Mouse (Mus musculus): ENCODE measurements around the gene Cga. TPM values are rescaled to one million over a fixed set of nuclear protein-coding genes. Genes with fewer than 3 reads are reported as not detected.
"Not testable (repeated sequence)": the region's sequence is repeated elsewhere in the genome, so short reads cannot be mapped to it uniquely, and the experiment has no call there.

The Cga gene
- total RNA-seq, 2 experiments from 2014 or later, result not detected

DNA sequence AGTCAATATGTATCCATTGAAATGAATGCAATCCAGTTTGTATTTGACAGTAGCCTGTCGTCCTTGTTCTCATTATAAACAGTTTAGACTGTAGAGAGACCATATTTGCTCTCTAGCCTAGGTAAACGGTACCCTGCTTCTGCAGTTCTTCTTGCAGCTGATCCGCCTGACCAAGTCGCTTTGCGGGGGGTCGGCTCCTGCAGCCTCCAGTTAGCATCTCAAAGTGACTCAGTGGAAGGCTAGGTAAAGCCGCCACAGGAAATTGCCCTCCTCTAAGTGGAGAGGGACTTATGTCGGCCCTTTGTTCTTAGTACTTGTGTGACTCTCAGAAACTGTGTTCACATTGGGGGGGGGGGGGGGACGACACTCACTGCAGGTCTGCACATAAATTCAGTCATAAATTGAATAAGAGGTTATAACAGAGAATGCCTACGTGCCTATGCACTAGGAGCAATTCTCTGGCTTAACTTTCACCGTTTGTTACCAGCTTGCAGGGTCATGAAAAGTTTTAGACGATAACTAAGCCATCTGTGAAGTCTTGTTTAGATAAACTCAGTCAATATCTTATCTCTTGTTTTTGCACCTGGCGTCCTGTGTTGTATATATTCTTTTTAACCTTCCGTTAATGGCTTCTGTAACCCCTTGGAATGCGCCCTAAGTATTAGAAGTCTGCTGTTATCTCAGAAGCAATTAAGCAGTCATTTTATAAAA, 4.3 kb upstream of the Cga start:
- no peak for DNase-seq (ENCODE audit: low spot score in 2 of 2)

DNA sequence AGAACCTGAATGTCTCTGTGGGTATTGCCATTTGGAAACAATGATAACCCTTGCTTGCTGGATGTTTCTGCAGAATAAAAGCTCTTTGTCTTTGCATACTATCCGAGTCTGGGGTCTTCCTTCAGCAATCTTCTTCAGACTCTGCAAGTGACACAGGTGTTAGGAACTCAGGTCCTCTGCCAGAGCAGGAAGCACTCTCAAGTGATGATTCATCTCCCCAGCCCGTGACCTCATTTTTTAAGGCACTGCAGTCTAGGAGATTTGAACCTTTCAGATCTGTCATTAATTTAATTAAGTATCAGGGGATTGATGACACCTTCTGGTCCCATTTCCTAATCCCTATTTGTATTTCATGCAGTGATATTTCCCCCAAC, 3.8 kb upstream of the Cga start:
- DNase-seq (ENCODE audit: low spot score in 2 of 2), result no peak

- DNase-seq (ENCODE audit: low spot score in 2 of 2), result no peak
Observed at GRCm38 (mm10) chr4:34898497-34898896, 4.9 kb downstream of the Cga start.

DNA sequence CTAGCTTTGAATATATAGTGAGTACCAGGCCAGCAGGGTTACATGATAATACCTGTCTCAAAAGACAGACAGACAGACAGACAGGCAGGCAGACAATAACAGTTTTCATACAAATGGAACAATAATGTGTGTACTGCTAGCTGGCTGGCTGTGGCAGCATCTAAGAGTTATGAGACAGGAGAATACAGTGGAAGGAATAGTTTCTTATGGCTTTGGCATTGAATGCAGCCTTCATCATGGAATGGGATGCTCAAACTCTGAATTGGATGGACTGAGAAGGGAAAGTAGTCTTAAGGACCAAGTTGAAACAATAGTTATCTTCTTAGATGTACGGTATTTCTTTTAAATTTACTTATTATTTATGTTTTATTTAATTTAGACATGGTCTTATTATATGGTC, 5.7 kb downstream of the Cga start:
- no peak for DNase-seq (ENCODE audit: low spot score in 2 of 2)

DNA sequence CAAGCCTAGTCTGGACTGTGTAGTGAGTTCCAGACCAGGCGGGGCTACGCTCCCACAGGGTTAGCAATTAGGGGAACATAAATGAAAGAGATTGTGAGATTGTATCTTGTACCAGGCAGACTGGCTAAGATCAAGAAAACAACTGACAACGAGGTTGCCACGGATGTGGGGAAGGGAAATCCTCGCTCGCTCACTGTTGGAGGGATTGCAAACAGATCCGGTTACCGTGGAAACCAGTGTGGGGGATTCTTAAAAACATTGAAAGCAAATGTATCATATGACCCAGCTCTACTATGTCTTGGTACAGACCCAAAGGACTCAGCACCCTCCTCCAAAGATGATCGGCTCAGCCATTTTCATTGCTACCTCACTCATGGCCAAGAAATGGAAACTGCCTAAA, 6.6 kb downstream of the Cga start:
- no peak for DNase-seq (ENCODE audit: low spot score in 2 of 2)

GRCm38 (mm10) chr4:34901166-34901565, 7.6 kb downstream of the Cga start:
- DNase-seq (ENCODE audit: low spot score in 2 of 2), result no peak

- DNase-seq (ENCODE audit: low spot score in 2 of 2), result not testable (repeated sequence)
Observed at GRCm38 (mm10) chr4:34901582-34901981, 8.0 kb downstream of the Cga start.

DNA sequence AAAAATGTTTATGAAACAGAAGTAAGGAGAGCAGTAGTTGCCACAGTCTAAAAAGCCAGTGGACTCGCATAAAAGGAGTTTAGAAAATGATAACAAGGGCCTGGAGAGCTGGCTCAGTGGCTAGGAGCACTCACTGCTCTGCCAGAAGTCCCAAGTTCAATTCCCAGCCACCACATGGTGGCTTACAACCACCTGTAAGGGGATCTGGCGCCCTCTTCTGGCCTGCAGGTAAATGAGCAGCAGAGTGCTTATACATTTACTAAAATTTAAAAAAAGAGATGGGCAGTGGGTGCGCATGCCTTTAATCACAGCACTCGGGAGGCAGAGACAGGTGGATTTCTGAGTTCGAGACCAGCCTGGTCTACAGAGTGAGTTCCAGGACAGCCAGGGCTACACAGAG, 11.8 kb downstream of the Cga start:
- DNase-seq (ENCODE audit: low spot score in 2 of 2), result no peak

GRCm38 (mm10) chr4:34906151-34906550, 12.6 kb downstream of the Cga start:
- no peak for DNase-seq (ENCODE audit: low spot score in 2 of 2)

DNA sequence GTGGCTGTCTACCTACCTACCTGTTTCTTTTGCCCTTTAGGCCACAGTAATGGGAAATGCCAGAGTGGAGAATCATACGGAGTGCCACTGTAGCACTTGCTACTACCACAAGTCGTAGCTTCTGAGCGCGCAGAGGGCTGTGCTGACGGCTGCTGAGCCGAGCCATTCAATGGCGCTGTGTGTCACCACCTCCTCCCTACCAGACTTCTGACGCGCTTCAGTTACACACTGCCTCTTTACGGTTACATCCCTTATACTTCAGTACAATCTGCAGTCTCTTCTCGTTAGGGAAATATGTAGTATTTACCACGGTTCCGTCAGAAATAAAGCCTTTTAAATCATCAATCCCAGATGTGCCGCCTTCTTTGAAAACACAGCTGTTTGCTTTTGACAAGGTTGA, 13.4 kb downstream of the Cga start:
- DNase-seq (ENCODE audit: low spot score in 2 of 2), result no peak

- no peak for DNase-seq (ENCODE audit: low spot score in 2 of 2)
Observed at GRCm38 (mm10) chr4:34908127-34908526, 14.5 kb downstream of the Cga start.

DNA sequence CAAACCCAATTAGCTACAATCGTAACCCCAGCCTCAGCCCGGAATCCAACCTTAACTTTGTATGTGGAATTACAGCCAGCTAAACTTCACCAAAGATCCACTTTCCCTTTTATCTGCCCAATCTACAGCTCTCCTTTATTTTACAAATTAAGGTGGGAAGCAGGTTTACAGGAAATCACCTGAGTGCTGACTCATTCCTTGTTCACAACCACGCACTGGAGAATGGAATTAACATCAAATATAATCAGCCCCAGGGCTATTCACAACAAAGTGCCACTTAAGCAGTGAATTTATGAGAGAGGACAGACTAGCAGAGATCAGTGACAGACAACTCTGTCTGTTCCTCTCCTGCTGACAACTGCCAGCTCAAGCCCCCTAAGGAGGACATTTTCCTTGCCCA, 17.8 kb downstream of the Cga start:
- no peak for DNase-seq (ENCODE audit: low spot score in 2 of 2)

DNA sequence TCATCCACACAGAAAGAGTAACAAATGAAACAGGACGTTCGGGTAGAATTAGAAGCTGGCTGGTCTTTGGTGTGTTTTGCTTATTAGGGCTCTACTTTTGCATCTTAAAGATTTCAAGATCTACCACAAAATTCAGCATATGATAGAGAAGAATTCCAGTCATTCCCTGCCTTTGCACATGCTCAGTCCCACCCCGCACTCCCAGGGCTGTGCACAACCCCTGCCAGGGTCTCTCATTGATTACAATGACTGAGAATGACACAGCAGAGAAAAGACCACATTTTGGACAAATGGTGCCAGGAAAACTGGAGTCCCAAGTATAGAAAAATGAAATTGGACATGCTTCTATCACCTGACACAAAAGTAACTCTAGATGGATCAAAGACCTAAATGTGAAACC, 18.6 kb downstream of the Cga start:
- no peak for DNase-seq (ENCODE audit: low spot score in 2 of 2)

GRCm38 (mm10) chr4:34917400-34917799, 23.8 kb downstream of the Cga start:
- no peak for DNase-seq (ENCODE audit: low spot score in 2 of 2)

GRCm38 (mm10) chr4:34922177-34922870, 28.7 kb downstream of the Cga start:
- peak in 1 of 2 experiments; percentile 11 for DNase-seq (ENCODE audit: low spot score in 2 of 2)

DNA sequence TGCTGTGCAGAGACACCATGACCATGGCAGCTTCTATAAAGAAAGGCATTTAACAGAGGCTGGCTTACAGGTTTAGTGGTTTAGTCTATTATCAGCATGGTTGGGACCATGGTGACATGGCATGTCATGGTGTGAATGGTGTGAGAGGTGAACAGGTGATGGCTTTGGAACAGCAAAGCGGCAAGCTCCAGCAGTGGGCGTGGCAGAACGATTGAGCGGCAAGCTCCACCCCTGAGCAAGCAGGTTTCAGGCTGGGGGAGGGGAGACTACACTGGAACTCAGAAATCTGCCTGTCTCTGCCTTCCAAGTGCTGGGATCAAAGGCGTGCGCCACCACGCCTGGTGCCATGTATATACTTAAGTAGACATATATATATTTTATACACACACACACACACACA, 34.8 kb downstream of the Cga start:
- DNase-seq (ENCODE audit: low spot score in 2 of 2), result not testable (repeated sequence)

DNA sequence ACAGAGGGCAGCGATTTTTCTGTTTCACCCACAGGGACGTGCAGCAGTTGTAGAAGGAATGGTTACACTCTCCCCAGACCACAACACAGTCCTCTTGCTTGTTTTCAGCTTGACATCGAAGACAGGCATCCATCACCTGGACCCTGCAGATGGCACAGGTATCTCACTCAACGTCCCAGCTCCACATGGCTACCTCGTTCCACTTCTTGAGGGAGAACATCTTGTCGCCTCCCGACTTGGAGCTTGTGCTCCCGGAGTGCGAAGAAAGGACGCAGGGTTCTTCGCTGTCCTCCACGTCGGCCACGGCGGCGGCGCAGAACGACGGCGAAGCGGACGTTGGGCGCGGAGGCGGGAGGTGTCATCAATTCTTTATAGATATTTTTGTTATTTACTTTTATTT, 47.5 kb downstream of the Cga start:
- no peak for DNase-seq (ENCODE audit: low spot score in 2 of 2)

DNA sequence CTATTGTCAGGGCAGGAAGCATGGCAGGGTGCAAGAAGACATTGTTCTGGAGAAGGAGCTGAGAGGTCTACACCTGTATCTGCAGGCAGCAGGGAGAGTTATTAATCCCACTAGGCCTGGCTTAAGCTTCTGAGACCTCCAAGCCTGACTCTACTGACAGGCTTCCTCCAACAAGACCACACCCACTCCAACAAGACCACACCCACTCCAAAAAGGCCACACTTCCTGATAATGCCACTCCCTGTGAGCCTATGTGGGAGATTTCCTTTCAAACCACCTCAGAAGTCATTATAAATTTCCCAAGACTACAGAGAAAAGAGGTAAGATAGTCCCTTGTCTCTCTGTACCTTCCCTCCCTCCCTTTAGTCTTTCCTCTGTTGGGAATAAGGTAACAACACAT, 53.6 kb downstream of the Cga start:
- no peak for DNase-seq (ENCODE audit: low spot score in 2 of 2)

DNA sequence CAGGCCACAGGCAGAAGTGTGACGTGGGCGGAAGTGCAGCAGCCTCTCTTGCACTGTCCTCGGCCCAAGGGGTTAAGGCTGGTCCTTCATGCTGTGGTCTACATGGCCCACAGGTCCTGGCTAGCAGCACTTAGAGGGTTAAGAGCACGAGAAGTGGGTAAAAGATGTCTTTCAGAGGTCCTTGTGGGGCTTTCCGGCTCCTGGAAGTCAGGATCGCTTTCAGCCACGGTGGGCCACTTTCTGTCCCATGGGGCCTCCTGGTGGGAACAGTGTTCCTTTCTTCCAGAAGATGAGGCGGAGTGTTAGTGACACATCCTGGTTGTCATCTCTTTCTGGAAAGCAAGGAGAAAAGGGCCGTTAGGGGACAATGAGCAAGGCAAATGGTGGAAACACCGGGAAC, 60.1 kb downstream of the Cga start:
- no peak for DNase-seq (ENCODE audit: low spot score in 2 of 2)
